ENCODE assay signal across 10 mouse cellular contexts in genomic region chr4:118612619-118613018, GRCm38 (mm10). TPM values are rescaled to one million over a fixed set of nuclear protein-coding genes. Genes with fewer than 3 reads are reported as not detected.
DNase-seq lines count a peak whose midpoint lies in the region; ATAC-seq and TF ChIP-seq lines count a peak whose summit lies in the region.
"Had no signal": no experiment of that assay in that cellular context is flagged by ENCODE, and none has a peak within 500 bp of the region (broad histone marks: within the 10 kb centered on the region; RNA-seq: fewer than 3 reads in every experiment).

No protein-coding gene starts in this region.

- ATAC-seq in midbrain, embryonic 14.5 days (ENCODE audit: low FRiP score, low TSS enrichment) = no peak
- ATAC-seq in midbrain, embryonic 13.5 days = no peak

- H3K9me3 ChIP-seq in midbrain, embryonic 14.5 days (ENCODE audit: control insufficient read depth, low read length) = no peaks in the 10 kb centered on the region; the same call in 1 of the 2 replicates
- no peaks in the 10 kb centered on the region for H3K9me3 ChIP-seq in midbrain, embryonic 13.5 days

- no peaks in the 10 kb centered on the region for H3K36me3 ChIP-seq in midbrain, embryonic 14.5 days (ENCODE audit: control insufficient read depth, insufficient read depth, low read length)
- no peaks in the 10 kb centered on the region for H3K36me3 ChIP-seq in midbrain, embryonic 13.5 days
- H3K36me3 ChIP-seq: limb, embryonic 13.5 days had no signal

- no peaks in the 10 kb centered on the region for H3K4me1 ChIP-seq in midbrain, embryonic 14.5 days (ENCODE audit: control insufficient read depth, insufficient read depth, low read length)
- no peaks in the 10 kb centered on the region for H3K4me1 ChIP-seq in midbrain, embryonic 13.5 days (replicated peaks)
- H3K4me1 ChIP-seq in olfactory bulb, adult 2 months (ENCODE audit: control insufficient read depth, insufficient read depth, low read length) = no peaks in the 10 kb centered on the region
- H3K4me1 ChIP-seq: limb, embryonic 13.5 days had no signal

- DNase-seq in gastrocnemius, adult 2 months = peak; percentile 32
- no peak for DNase-seq in gastrocnemius, adult 8-10 months (ENCODE audit: low spot score in 2 of 2)
- peak; percentile 21 for DNase-seq in midbrain, embryonic 14.5 days
- peak; percentile 75 for DNase-seq in adrenal gland, postnatal 14 days
- peak; percentile 41 for DNase-seq in kidney, adult 9 months
- no peak for DNase-seq in left cerebral cortex, postnatal 36 days (ENCODE audit: low spot score in 2 of 2)

- no peak overlapping the region for H3K4me2 ChIP-seq in midbrain, embryonic 14.5 days (ENCODE audit: low read length)
- no peak overlapping the region for H3K4me2 ChIP-seq in midbrain, embryonic 13.5 days (replicated peaks)
- H3K4me2 ChIP-seq: limb, embryonic 13.5 days had no signal

- peak; percentile 55 for TF ChIP-seq CTCF in gastrocnemius, adult 2 months (IDR thresholded peaks at IDR 0.05)
- TF ChIP-seq CTCF in olfactory bulb, adult 2 months (IDR thresholded peaks at IDR 0.05; ENCODE audit: insufficient read depth, low read depth, low read length) = peak; percentile 31; the same call in 1 of the 2 replicates

- TF ChIP-seq POLR2A in olfactory bulb, adult 2 months (IDR thresholded peaks at IDR 0.05; ENCODE audit: insufficient read depth, low read depth, low read length) = no peak

- 21% methylated on average over 11 of the region's 11 CpGs for WGBS in midbrain, embryonic 14.5 days
- WGBS in midbrain, embryonic 13.5 days = 27% methylated on average over 11 of the region's 11 CpGs
- 22% methylated on average over 11 of the region's 11 CpGs for WGBS in olfactory bulb, adult 2 months

- no peaks in the 10 kb centered on the region for H3K27me3 ChIP-seq in midbrain, embryonic 14.5 days (ENCODE audit: control insufficient read depth, insufficient read depth, low read length)
- no peaks in the 10 kb centered on the region for H3K27me3 ChIP-seq in midbrain, embryonic 13.5 days
- H3K27me3 ChIP-seq: limb, embryonic 13.5 days had no signal

- no peak overlapping the region for H3K27ac ChIP-seq in gastrocnemius, adult 2 months
- H3K27ac ChIP-seq in midbrain, embryonic 14.5 days (replicated peaks; ENCODE audit: low read depth, low read length) = no peak overlapping the region
- no peak overlapping the region for H3K27ac ChIP-seq in midbrain, embryonic 13.5 days
- no peak overlapping the region for H3K27ac ChIP-seq in olfactory bulb, adult 2 months (ENCODE audit: insufficient read depth, low read depth, low read length)
- H3K27ac ChIP-seq: limb, embryonic 13.5 days had no signal

- no peak overlapping the region for H3K4me3 ChIP-seq in gastrocnemius, adult 2 months
- no peak overlapping the region for H3K4me3 ChIP-seq in midbrain, embryonic 14.5 days (replicated peaks; ENCODE audit: low read depth, low read length)
- no peak overlapping the region for H3K4me3 ChIP-seq in midbrain, embryonic 13.5 days (replicated peaks)
- no peak overlapping the region for H3K4me3 ChIP-seq in olfactory bulb, adult 2 months (ENCODE audit: insufficient read depth, low read depth, low read length)
- H3K4me3 ChIP-seq: limb, embryonic 13.5 days had no signal

- no peak overlapping the region for H3K9ac ChIP-seq in midbrain, embryonic 14.5 days (replicated peaks; ENCODE audit: low read length)
- H3K9ac ChIP-seq in midbrain, embryonic 13.5 days (replicated peaks) = no peak overlapping the region
- H3K9ac ChIP-seq: limb, embryonic 13.5 days had no signal

- intact Hi-C loops in gastrocnemius, adult 2 months (cut with DNase I) = no loop called here
- intact Hi-C loops in left cerebral cortex, postnatal 36 days (cut with DNase I) = no loop called here

RNA-seq across cellular contexts. Expression of gene Cfap57, which starts 8.0 kb away (rescaled TPM):
- not detected for total RNA-seq in gastrocnemius, adult 2 months (2021)
- total RNA-seq in gastrocnemius, adult 8-10 months (2022) = not detected
- polyA plus RNA-seq in midbrain, embryonic 14.5 days (2014; fragmentation: Nextera tagmentation; extraction: Ambion mirVana) = 1.3 and 1.8 TPM in 2 replicates
- polyA plus RNA-seq in midbrain, embryonic 13.5 days (2015; fragmentation: Nextera tagmentation; extraction: Ambion mirVana) = 1.5 and 1.6 TPM in 2 replicates
- total RNA-seq in adrenal gland, postnatal 14 days (2021) = not detected in 2 replicates
- not detected in 2 replicates for polyA plus RNA-seq in olfactory bulb, adult 2 months (2012; ENCODE audit: insufficient read depth, insufficient read length, low replicate concordance, missing spikeins)
- under 1 TPM; 0.64 to 0.70 TPM for total RNA-seq in left cerebral cortex, postnatal 36 days (2021)

RNA-seq across cellular contexts. Expression of gene Ebna1bp2, which starts 8.0 kb away (rescaled TPM):
- 10 to 100 TPM; 24.9 to 26.7 TPM for total RNA-seq in gastrocnemius, adult 2 months (2021)
- 10 to 100 TPM; 22.3 to 30.7 (median 25.1) TPM for total RNA-seq in gastrocnemius, adult 8-10 months (2022)
- polyA plus RNA-seq in midbrain, embryonic 14.5 days (2014; fragmentation: Nextera tagmentation; extraction: Ambion mirVana) = 106 and 117 TPM in 2 replicates
- polyA plus RNA-seq in midbrain, embryonic 13.5 days (2015; fragmentation: Nextera tagmentation; extraction: Ambion mirVana) = 121 and 128 TPM in 2 replicates
- total RNA-seq in adrenal gland, postnatal 14 days (2021) = 67.7 and 86.3 TPM in 2 replicates
- not detected in 2 replicates for polyA plus RNA-seq in olfactory bulb, adult 2 months (2012; ENCODE audit: insufficient read depth, insufficient read length, low replicate concordance, missing spikeins)
- total RNA-seq in left cerebral cortex, postnatal 36 days (2021) = 10 to 100 TPM; 53.5 to 62.3 TPM

RNA-seq across cellular contexts. Expression of gene Olfr62, which starts 46.1 kb away (rescaled TPM):
- not detected for total RNA-seq in gastrocnemius, adult 2 months (2021)
- not detected for total RNA-seq in gastrocnemius, adult 8-10 months (2022)
- polyA plus RNA-seq in midbrain, embryonic 14.5 days (2014; fragmentation: Nextera tagmentation; extraction: Ambion mirVana) = not detected in 2 replicates
- not detected in 2 replicates for polyA plus RNA-seq in midbrain, embryonic 13.5 days (2015; fragmentation: Nextera tagmentation; extraction: Ambion mirVana)
- not detected in 2 replicates for total RNA-seq in adrenal gland, postnatal 14 days (2021)
- polyA plus RNA-seq in olfactory bulb, adult 2 months (2012; ENCODE audit: insufficient read depth, insufficient read length, low replicate concordance, missing spikeins) = not detected in 2 replicates
- total RNA-seq in left cerebral cortex, postnatal 36 days (2021) = not detected
- polyA plus RNA-seq: cortical plate, adult 2 months; limb, embryonic 13.5 days had no signal

Comparison
In these comparisons a context has a peak if more than half of its experiments do, and no peak if none do; other contexts are left out.
1. DNase-seq: peak in gastrocnemius, adult 2 months (single experiment), midbrain, embryonic 14.5 days (single experiment), adrenal gland, postnatal 14 days (single experiment) and kidney, adult 9 months (single experiment); none in gastrocnemius, adult 8-10 months (0 of 2) and left cerebral cortex, postnatal 36 days (0 of 2).